Mouse (Mus musculus) forebrain, embryonic 16.5 days (tissue): Measurements from ENCODE around the gene Celf2. TPM values are rescaled to one million over a fixed set of nuclear protein-coding genes. Genes with fewer than 3 reads are reported as not detected.

ENCODE experiments used
- ATAC-seq: fragments of 200-750 bp; cut with Nextera tagmentation; 2 replicates; pipeline ENCODE4 v1.8.0; 2017; ENCODE audit warnings: mild to moderate bottlenecking, moderate library complexity
- H3K27ac ChIP-seq: fragments of 300-500 bp; sonication (generic); 2 replicates; pipeline ENCODE4 v1.5.1; 2014; ENCODE audit warnings: low read length, control low read depth
- H3K27me3 ChIP-seq: fragments of 300-500 bp; sonication (generic); replicated peaks from 2 replicates; pipeline ENCODE4 v1.6.1; 2014; ENCODE audit warnings: low read length; ENCODE audit not compliant: control insufficient read depth, insufficient read depth
- H3K36me3 ChIP-seq: fragments of 300-500 bp; sonication (generic); 2 replicates; pipeline ENCODE4 v1.6.1; 2014; ENCODE audit not compliant: control insufficient read depth, insufficient read depth
- H3K4me1 ChIP-seq: fragments of 300-500 bp; sonication (generic); replicated peaks from 2 replicates; pipeline ENCODE4 v1.6.1; 2014; ENCODE audit warnings: low read length; ENCODE audit not compliant: control insufficient read depth, insufficient read depth
- H3K4me2 ChIP-seq: fragments of 300-500 bp; sonication (generic); 2 replicates; pipeline ENCODE4 v1.6.1; 2014; ENCODE audit warnings: mild to moderate bottlenecking, low read length, control low read depth
- H3K4me3 ChIP-seq: fragments of 300-500 bp; sonication (generic); replicated peaks from 2 replicates; pipeline ENCODE4 v1.5.1; 2014; ENCODE audit warnings: mild to moderate bottlenecking, low read length, control low read depth
- H3K9ac ChIP-seq: fragments of 300-500 bp; sonication (generic); replicated peaks from 2 replicates; pipeline ENCODE4 v1.6.1; 2014; ENCODE audit warnings: low read depth, low read length, control low read depth
- H3K9me3 ChIP-seq: fragments of 300-500 bp; sonication (generic); 2 replicates; pipeline ENCODE4 v1.6.1; 2016; ENCODE audit warnings: low read length; ENCODE audit not compliant: control insufficient read depth
- WGBS: fragments of 180-500 bp; shearing (Covaris S2); extraction: QIAGEN DNeasy Blood & Tissue Kit; methylation state at CpG from one replicate; pipeline ENCODE4 v1.1.7; 2014; 5-methylcytosine and 5-hydroxymethylcytosine counted together
- polyA plus RNA-seq: library from polyadenylated mRNA; unstranded; fragments of >200 nt; fragmentation: Nextera tagmentation; extraction: Ambion mirVana; gene quantifications from 2 replicates; pipeline ENCODE4 v1.2.1, GENCODE M21; 2015

Celf2 gene
- polyA plus RNA-seq, 1 experiment from 2014 or later: 348 TPM

DNA sequence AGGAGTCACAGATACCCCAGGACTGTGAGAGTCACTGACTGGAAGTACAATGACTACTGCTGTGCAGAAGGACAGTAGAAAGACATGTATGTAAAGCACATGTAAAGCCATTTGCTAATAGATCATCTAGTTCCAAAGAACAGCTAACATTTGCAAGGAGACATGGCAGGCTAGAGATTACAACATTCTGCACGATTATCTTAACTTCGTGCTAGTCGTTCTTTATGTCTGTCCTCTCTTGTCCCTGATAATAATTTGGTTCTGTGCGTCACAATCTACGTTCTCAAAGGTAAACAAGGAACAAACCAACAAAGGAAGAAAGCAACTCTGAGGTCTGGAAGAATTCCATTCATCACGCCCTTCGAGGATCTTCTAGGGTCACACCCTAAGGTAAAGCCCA lies 805.0 kb downstream of the Celf2 start:
- ATAC-seq: no peak
- Histone ChIP-seq H3K4me1 (peaks cover 25% of the 10 kb centered on the region), H3K9me3 (no peaks in the 10 kb centered on the region), H3K4me2 (no peak overlapping the region), H3K27ac (no peak overlapping the region), H3K9ac (no peak overlapping the region), H3K27me3 (no peaks in the 10 kb centered on the region), H3K36me3 (no peaks in the 10 kb centered on the region), H3K4me3 (no peak overlapping the region)
- WGBS: 93% methylated on average over 7 of the region's 7 CpGs

DNA sequence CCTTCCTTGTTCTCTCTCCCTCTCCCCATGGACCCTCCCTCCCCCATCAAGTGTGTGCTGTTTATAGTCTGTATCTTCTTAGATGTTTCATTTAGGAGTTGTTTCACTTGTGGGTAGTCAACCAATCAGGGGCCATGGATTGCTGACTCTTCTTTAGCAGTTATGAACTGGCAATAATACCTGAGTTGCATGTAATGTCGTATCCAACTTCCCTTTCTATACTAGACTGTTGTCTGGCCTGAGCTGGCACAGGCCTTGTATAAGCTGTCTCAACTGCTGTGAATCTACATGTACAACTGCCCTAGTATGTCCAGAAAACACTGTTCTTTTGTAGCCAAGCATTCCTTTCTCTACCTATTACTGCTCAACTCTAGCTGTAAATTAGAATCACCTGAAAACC lies 813.0 kb downstream of the Celf2 start:
- 93% methylated on average over 1 of the region's 1 CpGs for WGBS
- no peaks in the 10 kb centered on the region for H3K9me3 ChIP-seq

DNA sequence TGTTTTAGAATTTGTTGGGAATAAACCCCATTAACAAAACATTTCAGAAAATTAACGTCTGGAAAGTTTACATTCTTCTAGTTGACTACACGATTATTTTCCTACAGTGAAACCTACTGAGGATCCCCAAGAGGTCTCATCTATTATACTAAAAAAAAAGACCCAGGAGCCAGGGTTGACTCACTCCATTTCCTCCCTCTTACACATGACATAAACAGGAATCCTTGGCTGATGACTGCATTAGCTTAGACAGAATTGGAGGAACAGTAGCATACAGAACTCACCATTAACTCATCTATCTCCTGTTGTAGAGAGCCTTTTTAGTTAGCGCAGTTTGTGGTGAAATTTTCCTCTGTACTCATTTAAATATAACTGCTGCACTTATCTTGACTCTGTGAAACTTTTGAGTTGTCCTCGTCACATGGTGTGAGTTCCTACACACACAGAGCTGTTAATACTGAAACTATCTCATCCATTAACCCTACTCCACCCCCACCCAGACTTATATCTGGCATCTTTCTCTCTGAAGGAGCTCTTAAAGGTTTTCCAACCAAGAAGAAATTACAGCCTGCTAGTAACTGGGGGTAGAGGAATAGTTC lies 813.9 kb downstream of the Celf2 start:
- Histone ChIP-seq H3K36me3 (no peaks in the 10 kb centered on the region), H3K9me3 (no peaks in the 10 kb centered on the region), H3K27ac (no peak overlapping the region), H3K9ac (no peak overlapping the region), H3K4me1 (peaks cover 6% of the 10 kb centered on the region), H3K27me3 (no peaks in the 10 kb centered on the region), H3K4me3 (no peak overlapping the region), H3K4me2 (no peak overlapping the region)
- 0 out of 2 replicates have a peak, but pooled peaks have one; percentile 37 for ATAC-seq
- 76% methylated on average over 4 of the region's 4 CpGs for WGBS

More for the DNA sequence above, 813.0 kb downstream of the Celf2 start:
- H3K4me3 ChIP-seq: no peak overlapping the region
- H3K4me1 ChIP-seq: peaks cover 6% of the 10 kb centered on the region
- H3K9ac ChIP-seq: no peak overlapping the region
- no peak for ATAC-seq
- H3K27ac ChIP-seq: no peak overlapping the region
- no peaks in the 10 kb centered on the region for H3K27me3 ChIP-seq
- H3K36me3 ChIP-seq: no peaks in the 10 kb centered on the region
- H3K4me2 ChIP-seq: no peak overlapping the region

- peaks cover 5% of the 10 kb centered on the region; the same call in 1 of the 2 replicates for H3K4me1 ChIP-seq
- H3K27ac ChIP-seq: no peak overlapping the region
- H3K27me3 ChIP-seq: no peaks in the 10 kb centered on the region
- H3K9me3 ChIP-seq: no peaks in the 10 kb centered on the region
- no peak overlapping the region for H3K4me2 ChIP-seq
- H3K9ac ChIP-seq: no peak overlapping the region
- ATAC-seq: no peak
- H3K4me3 ChIP-seq: no peak overlapping the region
- WGBS: 85% methylated on average over 2 of the region's 2 CpGs
- no peaks in the 10 kb centered on the region for H3K36me3 ChIP-seq
Measured at GRCm38 (mm10) chr2:6689689-6690088, 819.7 kb downstream of the Celf2 start.

DNA sequence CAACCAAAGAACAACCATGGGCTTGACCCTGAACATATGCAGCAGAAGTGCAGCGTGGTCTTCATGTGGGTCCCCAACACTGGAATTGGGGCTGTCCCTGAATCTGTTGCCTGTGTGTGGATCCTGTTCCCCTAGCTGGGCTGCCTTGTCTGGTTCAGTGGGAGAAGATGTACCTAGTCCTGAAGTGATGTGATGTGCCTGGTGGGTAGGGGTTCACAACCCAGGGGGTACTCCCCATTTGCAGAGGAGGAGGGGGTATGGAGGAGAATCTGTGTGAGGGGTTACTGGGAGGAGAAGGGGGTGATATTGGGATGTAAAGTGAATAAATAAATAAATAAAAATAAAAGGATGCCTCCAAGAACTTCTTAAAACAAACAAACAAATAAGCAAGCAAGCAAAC lies 831.1 kb downstream of the Celf2 start:
- Histone ChIP-seq H3K4me1 (no peaks in the 10 kb centered on the region), H3K9me3 (no peaks in the 10 kb centered on the region), H3K4me3 (no peak overlapping the region), H3K9ac (no peak overlapping the region), H3K27me3 (no peaks in the 10 kb centered on the region), H3K4me2 (no peak overlapping the region), H3K36me3 (no peaks in the 10 kb centered on the region), H3K27ac (no peak overlapping the region)
- ATAC-seq: peak; percentile 22; the same call in 1 of the 2 replicates
- 94% methylated on average over 1 of the region's 1 CpGs for WGBS

GRCm38 (mm10) chr2:6677457-6677856 lies 831.9 kb downstream of the Celf2 start:
- Histone ChIP-seq H3K4me1 (no peaks in the 10 kb centered on the region), H3K36me3 (no peaks in the 10 kb centered on the region), H3K9me3 (no peaks in the 10 kb centered on the region), H3K9ac (no peak overlapping the region), H3K27me3 (no peaks in the 10 kb centered on the region), H3K27ac (no peak overlapping the region), H3K4me3 (no peak overlapping the region), H3K4me2 (no peak overlapping the region)
- ATAC-seq: no peak

- ATAC-seq: no peak
- Histone ChIP-seq H3K4me3 (no peak overlapping the region), H3K27me3 (no peaks in the 10 kb centered on the region), H3K9me3 (no peaks in the 10 kb centered on the region), H3K4me1 (no peaks in the 10 kb centered on the region), H3K27ac (no peak overlapping the region), H3K36me3 (no peaks in the 10 kb centered on the region), H3K4me2 (no peak overlapping the region), H3K9ac (no peak overlapping the region)
- 82% methylated on average over 3 of the region's 3 CpGs for WGBS
Measured at GRCm38 (mm10) chr2:6674401-6674800, 835.0 kb downstream of the Celf2 start.

DNA sequence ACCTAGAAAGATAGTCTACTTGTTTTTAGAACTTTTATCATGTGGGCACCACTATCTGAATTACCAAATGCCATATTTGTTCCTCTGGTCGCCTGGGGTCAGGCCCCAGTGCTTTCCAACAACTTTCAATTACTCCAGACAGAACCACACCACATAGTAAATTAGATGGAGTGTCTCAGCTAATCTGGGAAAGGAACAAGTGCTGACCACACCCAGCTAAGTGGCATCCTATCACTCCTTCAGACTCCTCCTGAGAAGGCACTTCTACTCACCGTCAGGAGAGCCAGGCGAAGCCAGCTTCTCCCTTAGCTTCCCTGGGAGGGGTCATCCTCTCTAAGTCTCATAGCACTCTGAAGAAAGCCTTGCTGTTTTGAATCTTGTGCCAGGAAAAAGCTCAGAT lies 835.9 kb downstream of the Celf2 start:
- no peaks in the 10 kb centered on the region for H3K36me3 ChIP-seq
- H3K4me2 ChIP-seq: no peak overlapping the region
- no peak overlapping the region for H3K4me3 ChIP-seq
- WGBS: 91% methylated on average over 3 of the region's 3 CpGs
- H3K27ac ChIP-seq: no peak overlapping the region
- H3K9ac ChIP-seq: no peak overlapping the region
- no peaks in the 10 kb centered on the region for H3K9me3 ChIP-seq
- H3K4me1 ChIP-seq: peaks cover 3% of the 10 kb centered on the region; the same call in 1 of the 2 replicates
- H3K27me3 ChIP-seq: no peaks in the 10 kb centered on the region
- ATAC-seq: no peak

GRCm38 (mm10) chr2:6667611-6668010 lies 841.8 kb downstream of the Celf2 start:
- Histone ChIP-seq H3K27ac (no peak overlapping the region; the same call in 1 of the 2 replicates), H3K4me3 (no peak overlapping the region), H3K4me2 (no peak overlapping the region), H3K4me1 (peaks cover 25% of the 10 kb centered on the region), H3K36me3 (peaks cover 2% of the 10 kb centered on the region; the same call in 1 of the 2 replicates), H3K9ac (no peak overlapping the region), H3K27me3 (no peaks in the 10 kb centered on the region), H3K9me3 (no peaks in the 10 kb centered on the region)
- WGBS: 65% methylated on average over 4 of the region's 4 CpGs
- ATAC-seq: peak; percentile 32

DNA sequence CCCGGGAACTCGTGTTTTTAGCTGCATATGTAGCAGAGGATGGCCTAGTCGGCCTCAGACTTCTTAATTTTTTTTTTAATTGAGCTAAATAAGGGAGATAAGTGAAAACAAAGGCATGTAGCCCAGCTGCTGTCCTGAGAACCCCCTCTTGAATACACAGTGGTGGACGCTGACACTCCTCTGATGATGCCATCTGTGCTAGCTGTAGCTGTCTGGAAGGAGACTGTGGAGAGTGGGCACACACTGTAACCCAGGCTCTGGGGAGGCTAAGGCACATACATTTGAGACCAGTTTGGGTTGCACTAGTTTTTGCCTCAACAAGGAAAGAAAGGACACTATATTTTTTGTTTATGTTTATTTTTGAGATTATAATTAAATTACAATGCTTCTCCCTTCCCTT lies 849.5 kb downstream of the Celf2 start:
- ATAC-seq: no peak; the same call in 1 of the 2 replicates
- WGBS: 72% methylated on average over 4 of the region's 4 CpGs
- Histone ChIP-seq H3K9ac (no peak overlapping the region), H3K4me3 (no peak overlapping the region), H3K36me3 (no peaks in the 10 kb centered on the region), H3K4me2 (no peak overlapping the region), H3K27me3 (no peaks in the 10 kb centered on the region), H3K4me1 (peaks cover 9% of the 10 kb centered on the region; the same call in 1 of the 2 replicates), H3K9me3 (no peaks in the 10 kb centered on the region), H3K27ac (no peak overlapping the region)
